Mouse (Mus musculus): ENCODE results near the gene Pgpep1. TPM values are rescaled to one million over a fixed set of nuclear protein-coding genes. Genes with fewer than 3 reads are reported as not detected.

Gene Pgpep1
- total and polyA plus RNA-seq, 3 experiments = 12.3 to 30.0 (median 22.9) TPM

- in situ Hi-C loops (cut with MboI; ENCODE audit: low pct_ligation_motif_present, low pct_unique_long_range_greater_than_20kb, low sequenced_read_pairs) = no loop called here
- peak overlapping the region; percentile 24 to 82 (median 36) for H3K4me3 ChIP-seq (replicated peaks in 1 of 3; ENCODE audit: low read depth in 2 of 3, low read length in 2 of 3, poor library complexity in 1 of 3)
- peaks cover 23% of the 10 kb centered on the region for H3K79me2 ChIP-seq (replicated peaks; ENCODE audit: control insufficient read depth, extremely low read depth, insufficient read depth, poor library complexity, severe bottlenecking)
- H3K27ac ChIP-seq (ENCODE audit: insufficient read depth, low read depth) = peak overlapping the region; percentile 99
- no peaks in the 10 kb centered on the region for H3K27me3 ChIP-seq (replicated peaks)
- peaks cover 20 to 57% of the 10 kb centered on the region in 2 experiments for H3K4me1 ChIP-seq (ENCODE audit: control insufficient read depth in 1 of 2, insufficient read depth in 2 of 2)
- no peak for TF ChIP-seq KAT2A (IDR thresholded peaks at IDR 0.05; ENCODE audit: insufficient replicate concordance, low read length)
- no peak for TF ChIP-seq RAD21 (IDR thresholded peaks at IDR 0.05; ENCODE audit: low read depth, low read length)
- TF ChIP-seq BHLHE40 (IDR thresholded peaks at IDR 0.05; ENCODE audit: low read depth, low read length) = peak; percentile 70
- peak; percentile 17; the same call in 1 of the 2 replicates for TF ChIP-seq ZKSCAN1 (IDR thresholded peaks at IDR 0.05; ENCODE audit: borderline replicate concordance, low read depth, low read length)
- TF ChIP-seq PAX5 (IDR thresholded peaks at IDR 0.05; ENCODE audit: low read length) = no peak
- peak; percentile 45; the same call in 1 of the 2 replicates for TF ChIP-seq TCF12 (IDR thresholded peaks at IDR 0.05; ENCODE audit: low read depth, low read length)
- peak; percentile 27; the same call in 1 of the 2 replicates for TF ChIP-seq SIN3A (IDR thresholded peaks at IDR 0.05; ENCODE audit: low read length)
- no peak for TF ChIP-seq NELFE (IDR thresholded peaks at IDR 0.05; ENCODE audit: low read depth, low read length)
- 0 out of 2 replicates have a peak, but pooled peaks have one; percentile 18 for TF ChIP-seq UBTF (IDR thresholded peaks at IDR 0.05; ENCODE audit: low read depth, low read length)
- TF ChIP-seq TBP (conservative IDR thresholded peaks at IDR 0.05; ENCODE audit: low read depth, low read length) = 0 out of 2 replicates have a peak, but pooled peaks have one; percentile 9
- peak; percentile 20; the same call in 1 of the 2 replicates for TF ChIP-seq ZMIZ1 (IDR thresholded peaks at IDR 0.05; ENCODE audit: low read depth, low read length)
- peak; percentile 10; the same call in 1 of the 2 replicates for TF ChIP-seq POLR2AphosphoS2 (IDR thresholded peaks at IDR 0.05; ENCODE audit: low read depth, low read length)
- TF ChIP-seq ELF1 (IDR thresholded peaks at IDR 0.05; ENCODE audit: low read depth, low read length) = no peak
- TF ChIP-seq SMC3 (IDR thresholded peaks at IDR 0.05; ENCODE audit: low read depth, low read length) = no peak; the same call in 1 of the 2 replicates
- TF ChIP-seq CHD1 (IDR thresholded peaks at IDR 0.05; ENCODE audit: low read depth, low read length) = 0 out of 2 replicates have a peak, but pooled peaks have one; percentile 91
- peak; percentile 40 for DNase-seq (ENCODE audit: extremely low read depth)
- H3K9ac ChIP-seq (ENCODE audit: insufficient read depth, low read depth) = peak overlapping the region; percentile 77
- H3K36me3 ChIP-seq (replicated peaks in 1 of 2; ENCODE audit: control insufficient read depth in 1 of 2, insufficient read depth in 1 of 2, low read length in 1 of 2) = peaks cover 0 to 18% of the 10 kb centered on the region in 2 experiments
- dilution Hi-C loops (cut with MboI; ENCODE audit: extremely low pct_ligation_motif_present, extremely low pct_unique_long_range_greater_than_20kb, low sequenced_read_pairs) = no loop called here
- no peaks in the 10 kb centered on the region for H3K9me3 ChIP-seq (replicated peaks; ENCODE audit: low read length)
- H3K4me2 ChIP-seq (ENCODE audit: insufficient read depth, low read depth, poor library complexity, severe bottlenecking) = peak overlapping the region; percentile 79
Observed at GRCm38 (mm10) chr8:70697366-70698250, 37.4 kb upstream of the Pgpep1 start.

- Histone ChIP-seq H3K27ac (ENCODE audit: insufficient read depth, low read depth) (peak overlapping the region; percentile 99), H3K9ac (ENCODE audit: insufficient read depth, low read depth) (peak overlapping the region; percentile 77), H3K36me3 (replicated peaks in 1 of 2; ENCODE audit: control insufficient read depth in 1 of 2, insufficient read depth in 1 of 2, low read length in 1 of 2) (peaks cover 0 to 11% of the 10 kb centered on the region in 2 experiments), H3K4me3 (replicated peaks in 1 of 3; ENCODE audit: low read depth in 2 of 3, low read length in 2 of 3, poor library complexity in 1 of 3) (peak overlapping the region in 1 of 3 experiments; percentile 43), H3K4me1 (ENCODE audit: control insufficient read depth in 1 of 2, insufficient read depth in 2 of 2) (peaks cover 20 to 56% of the 10 kb centered on the region in 2 experiments), H3K27me3 (replicated peaks) (no peaks in the 10 kb centered on the region), H3K9me3 (replicated peaks; ENCODE audit: low read length) (no peaks in the 10 kb centered on the region), H3K4me2 (ENCODE audit: insufficient read depth, low read depth, poor library complexity, severe bottlenecking) (peak overlapping the region; percentile 79), H3K79me2 (replicated peaks; ENCODE audit: control insufficient read depth, extremely low read depth, insufficient read depth, poor library complexity, severe bottlenecking) (peaks cover 23% of the 10 kb centered on the region)
- in situ Hi-C loops (cut with MboI; ENCODE audit: low pct_ligation_motif_present, low pct_unique_long_range_greater_than_20kb, low sequenced_read_pairs) (no loop called here), dilution Hi-C loops (cut with MboI; ENCODE audit: extremely low pct_ligation_motif_present, extremely low pct_unique_long_range_greater_than_20kb, low sequenced_read_pairs) (no loop called here)
- DNase-seq (ENCODE audit: extremely low read depth) = no peak
- TF ChIP-seq ETS1 (conservative IDR thresholded peaks at IDR 0.05; ENCODE audit: low read depth, low read length) = no peak
- no peak for TF ChIP-seq ZC3H11A (IDR thresholded peaks at IDR 0.05; ENCODE audit: low read depth, low read length)
- no peak for TF ChIP-seq ZKSCAN1 (IDR thresholded peaks at IDR 0.05; ENCODE audit: borderline replicate concordance, low read depth, low read length)
- no peak for TF ChIP-seq BHLHE40 (IDR thresholded peaks at IDR 0.05; ENCODE audit: low read depth, low read length)
- TF ChIP-seq MXI1 (IDR thresholded peaks at IDR 0.05; ENCODE audit: low read depth, low read length) = no peak
- no peak for TF ChIP-seq MEF2A (IDR thresholded peaks at IDR 0.05; ENCODE audit: borderline replicate concordance, low read depth, low read length)
- TF ChIP-seq RAD21 (IDR thresholded peaks at IDR 0.05; ENCODE audit: low read depth, low read length) = no peak
- TF ChIP-seq IRF4 (IDR thresholded peaks at IDR 0.05; ENCODE audit: low read depth, low read length) = no peak
- no peak for TF ChIP-seq TCF12 (IDR thresholded peaks at IDR 0.05; ENCODE audit: low read depth, low read length)
- no peak for TF ChIP-seq TBP (conservative IDR thresholded peaks at IDR 0.05; ENCODE audit: low read depth, low read length)
- no peak for TF ChIP-seq UBTF (IDR thresholded peaks at IDR 0.05; ENCODE audit: low read depth, low read length)
- TF ChIP-seq POLR2A (IDR thresholded peaks at IDR 0.05; ENCODE audit: low read depth, low read length) = no peak
- no peak for TF ChIP-seq JUND (conservative IDR thresholded peaks at IDR 0.05; ENCODE audit: low read depth, low read length)
- no peak for TF ChIP-seq USF2 (conservative IDR thresholded peaks at IDR 0.05; ENCODE audit: low read depth, low read length)
- no peak for TF ChIP-seq NRF1 (IDR thresholded peaks at IDR 0.05; ENCODE audit: low read depth, low read length)
- peak; percentile 22; the same call in 1 of the 2 replicates for TF ChIP-seq SIN3A (IDR thresholded peaks at IDR 0.05; ENCODE audit: low read length)
- no peak; the same call in 1 of the 2 replicates for TF ChIP-seq MYC (IDR thresholded peaks at IDR 0.05; ENCODE audit: low read depth, low read length)
- no peak for TF ChIP-seq JUN (IDR thresholded peaks at IDR 0.05; ENCODE audit: insufficient read depth, low read depth, low read length)
- TF ChIP-seq HCFC1 (IDR thresholded peaks at IDR 0.05; ENCODE audit: low read depth, low read length) = no peak
- TF ChIP-seq ELF1 (IDR thresholded peaks at IDR 0.05; ENCODE audit: low read depth, low read length) = no peak
- no peak for TF ChIP-seq ZNF384 (IDR thresholded peaks at IDR 0.05; ENCODE audit: low read depth, low read length)
- TF ChIP-seq CTCF (conservative IDR thresholded peaks at IDR 0.05 in 1 of 2, IDR thresholded peaks at IDR 0.05 in 1 of 2; ENCODE audit: low read depth in 2 of 2, low read length in 2 of 2) = no peak
Observed at GRCm38 (mm10) chr8:70696946-70697345, 36.8 kb upstream of the Pgpep1 start.
